Mouse (Mus musculus) stomach, embryonic 15.5 days (tissue): ENCODE measurements around the gene Gtf2ird1. TPM values are rescaled to one million over a fixed set of nuclear protein-coding genes. Genes with fewer than 3 reads are reported as not detected.
"Not testable (repeated sequence)": the region's sequence is repeated elsewhere in the genome, so short reads cannot be mapped to it uniquely, and the experiment has no call there.

Experiments used
- ATAC-seq: fragments of 200-750 bp; cut with Nextera tagmentation; 2 replicates; pipeline ENCODE4 v1.8.0; 2017; ENCODE audit warnings: low read depth, moderate number of reproducible peaks, moderate TSS enrichment; ENCODE audit not compliant: insufficient read depth, low FRiP score
- H3K27ac ChIP-seq: fragments of 300-500 bp; sonication (generic); 2 replicates; pipeline ENCODE4 v1.5.1; 2015; ENCODE audit warnings: mild to moderate bottlenecking, inconsistent platforms
- H3K27me3 ChIP-seq: fragments of 300-500 bp; sonication (generic); replicated peaks from 2 replicates; pipeline ENCODE4 v1.6.1; 2015; ENCODE audit warnings: inconsistent platforms
- H3K36me3 ChIP-seq: fragments of 300-500 bp; sonication (generic); 2 replicates; pipeline ENCODE4 v1.6.1; 2015; ENCODE audit warnings: inconsistent platforms
- H3K4me1 ChIP-seq: fragments of 300-500 bp; sonication (generic); 2 replicates; pipeline ENCODE4 v1.6.1; 2015; ENCODE audit warnings: inconsistent platforms
- H3K4me2 ChIP-seq: fragments of 300-500 bp; sonication (generic); 2 replicates; pipeline ENCODE4 v1.6.1; 2015; ENCODE audit warnings: mild to moderate bottlenecking, inconsistent platforms
- H3K4me3 ChIP-seq: fragments of 300-500 bp; sonication (generic); replicated peaks from 2 replicates; pipeline ENCODE4 v1.5.1; 2015; ENCODE audit warnings: inconsistent platforms
- H3K9ac ChIP-seq: fragments of 300-500 bp; sonication (generic); 2 replicates; pipeline ENCODE4 v1.6.1; 2015; ENCODE audit warnings: inconsistent platforms
- H3K9me3 ChIP-seq: fragments of 300-500 bp; sonication (generic); 2 replicates; pipeline ENCODE4 v1.6.1; 2016; ENCODE audit warnings: inconsistent platforms
- WGBS: fragments of 180-500 bp; shearing (Covaris S2); methylation state at CpG from one replicate; pipeline ENCODE4 v1.1.7; 2015; 5-methylcytosine and 5-hydroxymethylcytosine counted together
- polyA plus RNA-seq: library from polyadenylated mRNA; unstranded; fragments of >200 nt; fragmentation: Nextera tagmentation; extraction: Ambion mirVana; gene quantifications from 2 replicates; pipeline ENCODE4 v1.2.1, GENCODE M21; 2015

The Gtf2ird1 gene
- polyA plus RNA-seq, 1 experiment from 2014 or later, result 83.6 TPM

- H3K9ac ChIP-seq, result no peak overlapping the region
- H3K36me3 ChIP-seq, result no peaks in the 10 kb centered on the region
- peak overlapping the region; percentile 37 for H3K4me2 ChIP-seq
- H3K4me3 ChIP-seq, result no peak overlapping the region; the same call in 1 of the 2 replicates
- H3K9me3 ChIP-seq, result no peaks in the 10 kb centered on the region
- H3K4me1 ChIP-seq, result peaks cover 6% of the 10 kb centered on the region
- 9% methylated on average over 10 of the region's 10 CpGs for WGBS
- no peak overlapping the region for H3K27ac ChIP-seq
- H3K27me3 ChIP-seq, result no peaks in the 10 kb centered on the region
- ATAC-seq, result peak; percentile 90
Observed at GRCm38 (mm10) chr5:134350660-134351059, 105.9 kb downstream of the Gtf2ird1 start.

DNA sequence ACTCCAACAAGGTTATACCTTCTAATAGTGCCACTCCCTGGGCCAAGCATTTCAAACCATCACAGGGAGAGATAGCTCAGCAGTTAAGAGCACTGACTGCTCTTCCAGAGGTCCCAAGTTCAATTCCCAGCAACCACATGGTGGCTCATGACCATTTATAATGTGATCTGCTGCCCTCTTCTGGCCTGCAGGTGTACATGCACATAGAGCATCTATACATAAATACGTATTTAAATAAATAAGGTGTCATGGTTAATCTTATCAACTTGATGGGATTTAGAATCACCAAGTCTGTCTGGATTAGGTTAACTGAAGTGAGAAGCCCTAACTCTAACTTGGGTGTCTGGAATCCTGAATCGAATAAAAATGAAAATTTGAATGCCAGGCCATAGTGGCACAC, 109.5 kb downstream of the Gtf2ird1 start:
- Histone ChIP-seq H3K9ac (no peak overlapping the region), H3K4me3 (no peak overlapping the region), H3K4me1 (peaks cover 6% of the 10 kb centered on the region), H3K27ac (no peak overlapping the region), H3K36me3 (no peaks in the 10 kb centered on the region), H3K27me3 (no peaks in the 10 kb centered on the region), H3K9me3 (no peaks in the 10 kb centered on the region), H3K4me2 (no peak overlapping the region)
- no peak for ATAC-seq
- WGBS, result 76% methylated on average over 2 of the region's 2 CpGs

DNA sequence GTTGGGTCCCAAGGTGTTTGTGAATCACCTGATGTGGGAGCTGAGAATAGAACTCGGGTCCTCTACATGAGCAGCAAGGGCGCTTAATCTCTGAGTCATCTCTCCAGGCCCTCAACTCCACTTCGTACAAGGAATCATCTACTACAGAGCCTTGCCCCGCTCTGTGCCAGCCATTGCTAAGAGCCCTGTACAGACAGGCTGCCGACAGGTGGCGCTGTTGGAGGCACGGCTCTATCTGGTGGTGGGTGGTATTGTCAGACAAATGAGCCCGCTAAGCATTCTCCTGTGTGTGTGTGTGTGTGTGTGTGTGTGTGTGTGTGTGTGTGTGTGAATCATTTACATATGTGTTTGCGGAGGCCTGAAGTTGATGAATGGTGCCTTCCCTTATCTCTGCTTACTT, 111.1 kb downstream of the Gtf2ird1 start:
- H3K9ac ChIP-seq, result no peak overlapping the region
- no peaks in the 10 kb centered on the region for H3K9me3 ChIP-seq
- 74% methylated on average over 9 of the region's 9 CpGs for WGBS
- H3K27ac ChIP-seq, result no peak overlapping the region
- H3K4me2 ChIP-seq, result no peak overlapping the region
- H3K27me3 ChIP-seq, result no peaks in the 10 kb centered on the region
- no peak overlapping the region for H3K4me3 ChIP-seq
- H3K36me3 ChIP-seq, result no peaks in the 10 kb centered on the region
- no peak for ATAC-seq
- H3K4me1 ChIP-seq, result peaks cover 2% of the 10 kb centered on the region

DNA sequence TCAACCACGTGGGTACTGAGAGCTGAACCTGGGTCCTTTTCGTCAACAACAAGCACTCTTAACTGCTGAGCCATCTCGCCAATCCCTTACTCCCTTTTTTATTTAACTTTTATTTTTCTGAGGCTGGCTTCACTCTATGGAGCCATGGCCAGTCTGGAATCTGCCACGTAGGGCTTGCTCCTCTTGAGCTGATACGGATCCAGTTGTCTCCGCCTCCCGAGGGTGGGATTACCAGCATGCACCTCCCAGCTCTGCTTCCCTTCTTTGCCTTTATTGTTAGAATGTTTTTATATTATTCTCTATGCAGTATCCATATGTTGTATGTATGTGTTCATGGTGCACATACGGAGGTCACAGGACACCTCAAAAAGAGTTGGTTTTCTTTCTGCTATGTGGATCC, 112.4 kb downstream of the Gtf2ird1 start:
- ATAC-seq, result no peak
- Histone ChIP-seq H3K4me2 (no peak overlapping the region), H3K4me1 (no peaks in the 10 kb centered on the region), H3K36me3 (no peaks in the 10 kb centered on the region), H3K27ac (no peak overlapping the region), H3K4me3 (no peak overlapping the region), H3K9ac (no peak overlapping the region), H3K9me3 (no peaks in the 10 kb centered on the region), H3K27me3 (no peaks in the 10 kb centered on the region)
- WGBS, result 79% methylated on average over 8 of the region's 8 CpGs

DNA sequence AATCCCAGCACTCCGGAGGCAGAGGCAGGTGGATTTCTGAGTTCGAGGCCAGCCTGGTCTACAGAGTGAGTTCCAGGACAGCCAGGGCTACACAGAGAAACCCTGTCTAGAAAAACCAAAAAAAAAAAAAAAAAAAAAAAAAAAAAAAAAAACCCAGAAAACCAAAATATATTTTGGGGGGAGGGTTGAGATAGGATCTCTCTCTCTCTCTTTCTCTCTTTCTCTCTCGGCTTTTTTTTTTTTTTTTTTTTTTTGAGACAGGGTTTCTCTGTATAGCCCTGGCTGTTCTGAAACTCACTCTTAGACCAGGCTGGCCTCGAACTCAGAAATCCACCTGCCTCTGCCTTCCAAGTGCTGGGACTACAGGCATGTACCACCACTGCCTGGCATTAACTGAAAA, 113.0 kb downstream of the Gtf2ird1 start:
- H3K27ac ChIP-seq, H3K9me3 ChIP-seq, H3K36me3 ChIP-seq, H3K27me3 ChIP-seq, H3K4me1 ChIP-seq, H3K9ac ChIP-seq, H3K4me3 ChIP-seq, H3K4me2 ChIP-seq, ATAC-seq: not testable (repeated sequence)
- 73% methylated on average over 4 of the region's 4 CpGs for WGBS

- Histone ChIP-seq H3K4me2 (no peak overlapping the region; the same call in 1 of the 2 replicates), H3K9ac (no peak overlapping the region), H3K4me3 (no peak overlapping the region), H3K27ac (no peak overlapping the region), H3K9me3 (no peaks in the 10 kb centered on the region), H3K36me3 (no peaks in the 10 kb centered on the region), H3K27me3 (no peaks in the 10 kb centered on the region), H3K4me1 (no peaks in the 10 kb centered on the region)
- WGBS, result 77% methylated on average over 18 of the region's 18 CpGs
- peak; percentile 30; the same call in 1 of the 2 replicates for ATAC-seq
Observed at GRCm38 (mm10) chr5:134342503-134343205, 113.9 kb downstream of the Gtf2ird1 start.

DNA sequence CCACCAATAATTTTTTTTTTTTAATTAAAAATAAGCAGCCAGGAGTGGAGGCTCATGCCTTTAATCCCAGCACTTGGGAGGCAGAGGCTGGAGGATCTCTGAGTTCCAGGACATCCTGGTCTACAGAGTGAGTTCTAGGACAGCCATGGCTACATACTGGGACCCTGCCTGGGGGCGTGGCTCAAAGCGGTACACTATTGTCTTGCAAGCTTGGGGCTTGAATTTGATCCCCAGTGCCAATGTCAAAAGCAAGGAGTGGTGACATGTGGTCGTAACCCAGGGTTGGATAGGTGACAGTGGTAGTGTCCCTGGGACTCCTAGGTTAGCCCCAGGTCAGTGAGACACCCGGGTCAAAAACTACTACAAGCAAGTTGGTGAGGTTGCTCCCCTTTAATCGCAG, 114.8 kb downstream of the Gtf2ird1 start:
- no peaks in the 10 kb centered on the region for H3K27me3 ChIP-seq
- no peak for ATAC-seq
- H3K4me3 ChIP-seq, result no peak overlapping the region
- H3K36me3 ChIP-seq, result no peaks in the 10 kb centered on the region
- H3K9me3 ChIP-seq, result no peaks in the 10 kb centered on the region
- WGBS, result 90% methylated on average over 5 of the region's 5 CpGs
- no peaks in the 10 kb centered on the region for H3K4me1 ChIP-seq
- no peak overlapping the region for H3K27ac ChIP-seq
- no peak overlapping the region for H3K4me2 ChIP-seq
- H3K9ac ChIP-seq, result no peak overlapping the region

- no peak for ATAC-seq
- H3K9ac ChIP-seq, result no peak overlapping the region
Observed at GRCm38 (mm10) chr5:134341321-134341720, 115.2 kb downstream of the Gtf2ird1 start.

GRCm38 (mm10) chr5:134340101-134340522, 116.4 kb downstream of the Gtf2ird1 start:
- no peaks in the 10 kb centered on the region for H3K27me3 ChIP-seq
- H3K4me2 ChIP-seq, result no peak overlapping the region
- H3K9me3 ChIP-seq, result no peaks in the 10 kb centered on the region
- H3K9ac ChIP-seq, result no peak overlapping the region
- no peak overlapping the region for H3K4me3 ChIP-seq
- H3K36me3 ChIP-seq, result no peaks in the 10 kb centered on the region
- no peak overlapping the region for H3K27ac ChIP-seq
- no peak for ATAC-seq
- H3K4me1 ChIP-seq, result no peaks in the 10 kb centered on the region
- WGBS, result 29% methylated on average over 6 of the region's 6 CpGs

More at GRCm38 (mm10) chr5:134341321-134341720, 115.2 kb downstream of the Gtf2ird1 start:
- Histone ChIP-seq H3K4me2 (no peak overlapping the region), H3K4me1 (no peaks in the 10 kb centered on the region), H3K4me3 (no peak overlapping the region), H3K27me3 (no peaks in the 10 kb centered on the region), H3K9me3 (no peaks in the 10 kb centered on the region), H3K36me3 (no peaks in the 10 kb centered on the region), H3K27ac (no peak overlapping the region)
- 65% methylated on average over 10 of the region's 10 CpGs for WGBS

DNA sequence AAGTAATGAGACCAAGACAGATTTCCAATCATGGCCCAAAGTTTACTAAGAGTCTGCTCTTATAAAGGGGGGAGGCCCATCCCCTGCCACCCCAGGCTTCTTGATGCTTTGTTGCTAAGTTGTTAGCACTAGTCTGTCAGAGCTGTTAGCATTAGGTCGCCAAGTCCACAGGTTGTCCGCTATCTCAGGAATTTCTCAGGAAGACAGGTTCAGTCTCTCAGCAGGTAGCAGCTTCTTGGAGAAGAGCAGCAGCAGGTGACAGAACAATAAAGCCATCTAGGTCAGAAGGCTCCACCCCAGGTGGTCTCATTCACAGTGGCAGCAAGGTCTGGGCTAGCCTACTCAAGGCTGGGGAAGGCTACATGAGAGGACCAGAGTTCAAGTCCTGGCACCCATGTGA, 119.5 kb downstream of the Gtf2ird1 start:
- H3K36me3 ChIP-seq, H3K4me1 ChIP-seq, H3K4me2 ChIP-seq, H3K4me3 ChIP-seq, H3K9ac ChIP-seq, H3K27ac ChIP-seq, H3K27me3 ChIP-seq, H3K9me3 ChIP-seq, ATAC-seq: not testable (repeated sequence)
- 67% methylated on average over 2 of the region's 2 CpGs for WGBS

DNA sequence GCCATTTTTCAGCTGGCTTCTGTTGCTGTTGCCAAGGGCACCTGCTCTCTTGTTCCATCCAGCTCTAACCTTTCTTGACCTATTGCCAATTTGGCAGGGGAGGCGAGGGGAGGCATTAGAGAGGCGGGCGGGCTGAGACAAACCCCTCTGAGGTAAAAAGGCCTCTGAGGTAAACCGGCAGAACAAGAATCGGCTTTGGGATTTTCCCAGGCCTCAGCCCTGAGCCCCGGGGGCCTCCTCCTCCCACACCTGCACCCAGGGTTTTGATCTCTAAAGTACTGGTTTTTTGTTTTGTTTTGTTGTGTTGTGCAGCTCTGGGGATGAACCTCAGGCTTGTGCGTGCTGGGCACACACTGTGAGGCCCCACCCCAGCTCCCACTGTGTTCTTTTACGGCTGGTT, 123.8 kb downstream of the Gtf2ird1 start:
- H3K4me1 ChIP-seq, result no peaks in the 10 kb centered on the region
- no peak overlapping the region for H3K9ac ChIP-seq
- peak; percentile 65; the same call in 1 of the 2 replicates for ATAC-seq
- H3K4me2 ChIP-seq, result no peak overlapping the region
- no peaks in the 10 kb centered on the region for H3K9me3 ChIP-seq
- peak overlapping the region; percentile 55 for H3K27ac ChIP-seq
- no peaks in the 10 kb centered on the region for H3K27me3 ChIP-seq
- 54% methylated on average over 8 of the region's 8 CpGs for WGBS
- no peak overlapping the region for H3K4me3 ChIP-seq
- H3K36me3 ChIP-seq, result no peaks in the 10 kb centered on the region

DNA sequence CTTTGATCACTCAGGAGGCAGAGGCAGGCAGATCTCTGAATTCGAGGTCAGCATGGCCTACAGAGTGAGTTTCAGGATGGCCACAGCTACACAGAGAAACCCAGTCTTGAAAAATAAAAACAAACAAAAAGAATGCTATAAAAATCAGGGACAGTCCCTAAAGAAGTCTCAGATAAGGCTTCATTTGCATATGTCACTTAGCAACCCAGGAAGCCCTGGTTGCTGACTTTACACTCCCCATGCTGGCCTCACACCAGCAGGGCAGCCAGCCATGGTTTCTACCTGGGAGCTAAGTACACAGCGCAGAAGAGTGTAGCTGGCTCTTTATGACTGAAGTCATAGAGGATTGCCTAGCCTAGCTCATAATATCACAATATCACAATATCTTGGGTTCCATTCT, 126.4 kb downstream of the Gtf2ird1 start:
- Histone ChIP-seq H3K36me3 (no peaks in the 10 kb centered on the region), H3K9ac (no peak overlapping the region), H3K9me3 (no peaks in the 10 kb centered on the region), H3K4me3 (no peak overlapping the region), H3K4me1 (no peaks in the 10 kb centered on the region), H3K27me3 (no peaks in the 10 kb centered on the region), H3K4me2 (no peak overlapping the region), H3K27ac (no peak overlapping the region)
- no peak for ATAC-seq
- WGBS, result 80% methylated on average over 2 of the region's 2 CpGs

DNA sequence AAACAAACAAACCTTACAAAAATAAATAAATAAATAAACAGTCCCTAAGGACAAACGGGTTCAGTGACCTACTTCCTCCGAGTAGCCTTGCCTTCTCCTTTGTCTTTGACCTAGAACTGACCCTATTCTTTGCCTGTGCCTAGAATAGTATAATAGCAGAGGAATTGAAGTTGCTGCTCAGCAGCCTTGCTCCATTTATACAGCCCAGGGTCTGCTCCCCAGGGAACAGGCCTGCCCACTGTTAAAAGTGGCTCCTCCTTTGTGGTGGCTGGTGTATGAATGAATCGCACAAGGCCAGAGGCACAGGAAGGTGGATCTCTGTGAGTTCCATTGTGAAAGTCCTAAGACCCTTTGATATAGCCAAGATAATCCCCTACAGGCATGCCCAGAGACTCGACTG, 127.2 kb downstream of the Gtf2ird1 start:
- ATAC-seq, result no peak
- Histone ChIP-seq H3K27ac (no peak overlapping the region), H3K4me1 (no peaks in the 10 kb centered on the region), H3K4me2 (no peak overlapping the region), H3K9me3 (no peaks in the 10 kb centered on the region), H3K36me3 (no peaks in the 10 kb centered on the region), H3K27me3 (no peaks in the 10 kb centered on the region), H3K4me3 (no peak overlapping the region), H3K9ac (no peak overlapping the region)
- WGBS, result 59% methylated on average over 4 of the region's 4 CpGs
